Mouse (Mus musculus): ENCODE measurements around the gene Pole4. TPM values are rescaled to one million over a fixed set of nuclear protein-coding genes. Genes with fewer than 3 reads are reported as not detected.

Gene Pole4
- polyA plus RNA-seq, 1 experiment from 2014 or later = 94.6 TPM

DNA sequence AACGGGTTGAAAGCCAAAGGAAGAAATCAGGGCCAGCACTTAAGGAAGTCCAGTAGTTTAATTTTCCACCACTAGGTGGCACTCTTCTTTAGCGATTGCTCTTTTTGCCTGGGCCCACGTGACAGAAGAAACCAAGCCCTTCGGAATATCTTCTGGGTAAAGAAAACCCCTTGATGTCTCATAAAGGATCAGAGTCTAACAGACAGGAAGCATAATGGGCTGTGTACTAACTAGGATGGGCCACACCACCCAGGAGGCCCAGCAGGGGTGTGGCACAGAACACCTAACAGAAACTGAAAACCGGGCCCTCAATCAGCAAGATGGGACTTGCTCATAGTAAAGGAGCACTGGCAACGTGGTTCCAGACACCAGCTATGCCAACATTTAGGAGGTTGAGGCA, 35.1 kb upstream of the Pole4 start:
- no peaks in the 10 kb centered on the region for H3K4me1 ChIP-seq
- no peak overlapping the region for H3K4me2 ChIP-seq (replicated peaks)
- no peak overlapping the region for H3K9ac ChIP-seq
- no peaks in the 10 kb centered on the region for H3K27me3 ChIP-seq
- ATAC-seq (ENCODE audit: low FRiP score) = peak; percentile 57; the same call in 1 of the 2 replicates
- H3K36me3 ChIP-seq = peaks cover 16% of the 10 kb centered on the region
- no peak overlapping the region for H3K27ac ChIP-seq
- H3K4me3 ChIP-seq = no peak overlapping the region
- WGBS = 38% methylated on average over 6 of the region's 6 CpGs
- no peaks in the 10 kb centered on the region for H3K9me3 ChIP-seq (replicated peaks)

DNA sequence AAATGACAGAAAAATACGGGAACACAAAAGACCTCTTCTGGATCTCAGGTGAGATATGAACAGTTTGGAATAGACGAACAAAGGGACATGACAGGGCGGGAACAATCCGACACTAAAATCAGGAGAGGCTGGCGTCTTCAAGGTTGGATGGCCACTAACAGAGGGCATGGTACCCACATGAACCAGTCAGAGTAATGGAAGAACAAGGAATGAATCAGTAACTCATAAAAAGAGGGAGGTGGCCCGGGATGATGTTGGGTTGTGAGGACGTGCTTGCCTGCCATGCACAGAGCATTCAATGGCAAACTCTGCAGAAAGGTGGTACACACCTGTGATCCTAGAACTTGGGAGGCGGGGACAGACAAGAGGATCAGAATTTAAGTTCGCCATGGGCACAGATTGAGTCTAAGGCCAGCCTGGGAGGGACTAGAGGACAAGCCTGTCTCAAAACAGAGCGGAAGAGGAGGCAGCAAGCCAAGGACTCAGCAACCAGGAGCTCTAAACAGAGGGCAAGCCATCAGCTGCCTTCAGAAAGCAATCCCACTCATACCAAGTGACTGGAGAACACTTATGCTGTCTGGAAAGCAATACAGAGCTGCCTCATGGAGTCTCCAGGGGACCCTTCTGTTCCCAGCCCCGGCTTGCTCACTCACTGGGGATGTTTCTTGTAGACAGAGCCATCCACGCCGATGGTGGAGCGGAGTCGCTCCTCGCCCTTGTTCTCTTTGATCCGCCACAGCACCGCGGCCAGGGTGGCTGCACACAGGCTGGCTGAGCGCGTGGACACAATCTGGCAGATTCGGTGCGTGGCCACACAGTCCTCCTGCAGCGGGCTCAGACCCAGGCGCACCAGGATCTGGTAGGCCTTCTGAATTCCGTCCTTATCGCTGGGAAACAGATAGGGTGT, 32.7 kb upstream of the Pole4 start:
- ATAC-seq (ENCODE audit: low FRiP score) = no peak

DNA sequence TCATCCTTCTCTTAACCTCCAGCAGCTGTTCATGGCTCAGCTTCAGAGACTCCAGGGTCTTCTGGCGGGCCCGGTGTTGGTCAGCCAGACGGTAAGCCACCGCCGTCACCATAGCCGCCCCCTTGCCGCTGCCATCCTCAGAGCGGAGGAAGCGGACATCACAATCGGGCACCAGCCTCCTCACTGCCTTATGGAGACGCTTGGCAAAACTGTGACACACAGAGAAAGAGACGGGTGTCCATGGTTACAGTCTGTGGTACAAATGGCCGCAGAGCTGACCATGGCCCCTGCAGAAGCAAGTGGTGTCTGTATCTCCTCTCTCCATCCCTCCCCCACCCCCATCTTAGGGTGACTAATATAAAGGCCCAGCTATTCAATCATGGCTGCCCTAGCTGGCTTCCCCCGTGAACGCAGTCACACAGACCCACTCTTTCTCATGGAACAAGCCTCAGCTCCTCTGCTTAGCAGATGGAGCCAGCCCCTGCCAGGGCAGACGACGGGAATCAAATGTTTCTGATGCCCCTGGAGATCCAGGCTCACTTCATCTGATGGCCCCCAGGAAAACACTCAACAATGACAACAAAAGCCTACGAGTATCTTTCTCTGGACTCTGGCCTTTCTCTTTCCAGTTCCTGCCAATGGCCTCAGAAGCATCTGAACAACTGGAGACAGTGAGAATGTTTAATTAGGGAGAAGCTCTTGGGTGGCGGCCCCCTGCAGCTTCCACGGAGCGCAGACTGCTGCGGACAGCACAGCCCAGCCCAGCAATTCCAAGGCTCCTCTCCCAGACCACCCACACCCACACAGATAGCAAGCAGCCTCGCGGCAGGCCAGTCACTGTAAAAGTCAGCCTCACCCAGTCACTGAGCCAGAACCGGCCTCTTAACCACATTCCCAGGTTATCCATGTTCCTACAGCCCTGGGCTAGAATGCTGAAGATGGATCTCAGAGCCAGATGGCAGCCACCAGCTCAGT, 31.7 kb upstream of the Pole4 start:
- H3K9ac ChIP-seq = no peak overlapping the region
- H3K27ac ChIP-seq = no peak overlapping the region
- ATAC-seq (ENCODE audit: low FRiP score) = no peak
- no peak overlapping the region for H3K4me3 ChIP-seq
- H3K9me3 ChIP-seq (replicated peaks) = no peaks in the 10 kb centered on the region
- no peaks in the 10 kb centered on the region for H3K27me3 ChIP-seq
- H3K36me3 ChIP-seq = peaks cover 5% of the 10 kb centered on the region
- 79% methylated on average over 25 of the region's 25 CpGs for WGBS
- no peak overlapping the region for H3K4me2 ChIP-seq (replicated peaks)
- H3K4me1 ChIP-seq = no peaks in the 10 kb centered on the region

More for the DNA sequence above, 32.7 kb upstream of the Pole4 start:
- Histone ChIP-seq H3K27ac (no peak overlapping the region), H3K27me3 (no peaks in the 10 kb centered on the region), H3K9me3 (replicated peaks) (no peaks in the 10 kb centered on the region), H3K4me1 (no peaks in the 10 kb centered on the region), H3K4me3 (no peak overlapping the region), H3K9ac (no peak overlapping the region; the same call in 1 of the 2 replicates), H3K36me3 (peaks cover 8% of the 10 kb centered on the region), H3K4me2 (replicated peaks) (no peak overlapping the region)
- 94% methylated on average over 27 of the region's 27 CpGs for WGBS

DNA sequence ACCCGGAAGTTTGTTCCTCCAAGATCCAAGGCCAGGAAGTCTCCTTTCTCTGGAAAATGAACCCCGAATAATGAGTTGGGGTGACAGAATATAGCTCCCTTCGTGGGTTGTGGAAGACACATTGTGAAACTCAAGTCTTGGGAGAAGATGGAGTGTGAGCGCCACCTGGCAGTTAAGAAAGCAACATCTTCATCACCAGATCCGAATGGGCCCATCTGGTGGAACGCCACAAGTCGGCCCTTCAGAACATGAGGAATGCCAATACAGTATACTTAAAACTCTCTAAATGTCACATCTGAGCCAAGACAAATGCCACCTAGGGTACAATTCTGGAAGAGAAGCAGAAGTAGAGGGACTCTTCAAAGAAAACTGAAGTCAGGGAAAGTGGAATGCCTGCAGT, 30.2 kb upstream of the Pole4 start:
- H3K4me1 ChIP-seq = no peaks in the 10 kb centered on the region
- no peak overlapping the region for H3K4me2 ChIP-seq (replicated peaks)
- H3K9me3 ChIP-seq (replicated peaks) = no peaks in the 10 kb centered on the region
- peaks cover 17% of the 10 kb centered on the region for H3K36me3 ChIP-seq
- no peak overlapping the region for H3K27ac ChIP-seq
- no peak for ATAC-seq (ENCODE audit: low FRiP score)
- H3K9ac ChIP-seq = no peak overlapping the region
- no peaks in the 10 kb centered on the region for H3K27me3 ChIP-seq
- H3K4me3 ChIP-seq = no peak overlapping the region
- WGBS = 86% methylated on average over 7 of the region's 7 CpGs

DNA sequence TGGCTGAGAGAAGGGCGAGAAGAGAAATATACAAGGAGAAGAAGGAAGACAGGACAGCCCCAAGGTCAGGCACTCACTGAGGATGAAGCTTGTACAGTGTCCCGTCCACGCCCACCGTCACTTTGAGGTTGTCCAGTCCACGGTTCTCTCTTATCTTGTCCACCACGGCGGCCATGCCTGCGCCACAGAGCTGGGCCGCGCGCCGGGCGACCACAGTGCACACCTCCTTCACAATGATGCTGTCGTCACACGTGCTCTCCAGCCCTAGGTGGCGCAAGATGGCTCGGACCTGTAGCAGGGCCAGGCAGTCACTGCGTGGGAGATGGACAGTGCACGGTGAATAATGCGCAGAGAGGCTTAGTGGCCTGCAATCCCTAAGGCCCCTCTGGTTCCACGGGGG, 23.5 kb upstream of the Pole4 start:
- no peak for ATAC-seq (ENCODE audit: low FRiP score)
- WGBS = 90% methylated on average over 21 of the region's 21 CpGs
- Histone ChIP-seq H3K9ac (no peak overlapping the region), H3K27ac (no peak overlapping the region), H3K36me3 (peaks cover 28% of the 10 kb centered on the region; the same call in 1 of the 2 replicates), H3K27me3 (no peaks in the 10 kb centered on the region), H3K4me3 (no peak overlapping the region), H3K4me2 (replicated peaks) (no peak overlapping the region), H3K4me1 (no peaks in the 10 kb centered on the region), H3K9me3 (replicated peaks) (no peaks in the 10 kb centered on the region)

DNA sequence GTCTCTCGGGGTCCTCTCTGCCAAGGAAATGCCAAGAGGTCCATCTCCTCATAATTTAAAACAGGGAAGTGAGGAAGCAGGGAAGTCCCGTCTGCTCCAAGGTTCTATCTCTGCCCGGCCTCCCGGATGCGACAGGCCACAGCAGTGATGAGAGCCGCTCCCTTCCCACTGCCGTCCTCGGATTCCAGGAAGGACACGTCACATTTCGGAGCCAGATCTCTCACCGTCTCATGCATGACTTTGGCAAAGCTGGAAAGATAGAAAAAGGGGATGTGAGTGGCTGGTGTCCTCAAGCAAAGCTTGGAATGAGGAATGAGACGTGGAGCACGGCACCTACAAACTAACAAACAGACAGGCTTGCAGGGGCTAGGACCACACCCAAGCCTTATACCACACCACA, 22.0 kb upstream of the Pole4 start:
- Histone ChIP-seq H3K4me1 (peaks cover 8% of the 10 kb centered on the region), H3K4me3 (no peak overlapping the region), H3K36me3 (peaks cover 28% of the 10 kb centered on the region; the same call in 1 of the 2 replicates), H3K4me2 (replicated peaks) (no peak overlapping the region), H3K27ac (no peak overlapping the region), H3K9ac (no peak overlapping the region), H3K27me3 (no peaks in the 10 kb centered on the region), H3K9me3 (replicated peaks) (no peaks in the 10 kb centered on the region)
- WGBS = 94% methylated on average over 13 of the region's 13 CpGs
- no peak for ATAC-seq (ENCODE audit: low FRiP score)

DNA sequence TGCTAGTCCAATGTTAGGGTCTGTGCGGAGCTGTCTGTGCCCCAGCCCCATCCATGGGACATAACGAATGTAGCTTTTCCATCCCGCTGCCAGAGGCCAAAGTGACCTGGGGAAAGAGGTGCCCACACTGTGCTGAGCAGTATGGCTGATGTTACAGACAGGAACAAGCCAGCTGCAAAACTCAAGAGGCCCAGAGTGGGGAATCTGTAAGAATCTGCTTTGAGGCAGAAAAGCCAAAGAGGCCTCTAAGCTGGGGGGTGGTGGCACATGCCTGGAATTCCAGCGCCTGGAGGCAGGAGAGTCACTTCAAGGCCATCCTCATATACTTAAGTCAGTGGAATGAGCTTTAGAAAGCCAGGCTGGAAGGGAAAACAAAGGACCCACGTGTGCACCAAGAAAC, 18.2 kb upstream of the Pole4 start:
- Histone ChIP-seq H3K4me3 (no peak overlapping the region), H3K27ac (no peak overlapping the region), H3K36me3 (0 out of 2 replicates have a peak, but pooled peaks cover 13% of the 10 kb centered on the region), H3K4me1 (peaks cover 8% of the 10 kb centered on the region), H3K4me2 (replicated peaks) (no peak overlapping the region), H3K9me3 (replicated peaks) (no peaks in the 10 kb centered on the region), H3K9ac (no peak overlapping the region), H3K27me3 (no peaks in the 10 kb centered on the region)
- WGBS = 46% methylated on average over 5 of the region's 5 CpGs
- no peak for ATAC-seq (ENCODE audit: low FRiP score)

DNA sequence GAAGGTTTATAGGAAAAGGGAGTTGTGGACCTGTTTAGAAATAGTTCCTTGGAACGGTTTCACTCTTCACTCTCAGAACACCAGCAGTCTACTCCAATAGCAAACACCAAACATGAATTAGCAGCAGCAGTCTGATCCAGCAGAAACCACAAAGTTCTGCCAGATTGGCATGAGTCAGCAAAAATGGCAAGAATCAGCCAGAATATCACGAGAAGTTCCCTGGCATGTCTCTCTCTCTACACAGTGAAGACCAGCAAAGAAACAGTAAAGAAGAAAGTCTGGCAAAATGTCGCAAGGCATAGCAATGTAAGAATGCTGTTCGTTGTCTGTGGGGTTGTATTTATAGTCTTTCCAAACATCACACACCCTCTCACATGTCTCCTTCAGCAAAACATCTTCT, 11.0 kb upstream of the Pole4 start:
- no peak overlapping the region for H3K9ac ChIP-seq
- H3K4me1 ChIP-seq = no peaks in the 10 kb centered on the region
- H3K4me2 ChIP-seq (replicated peaks) = no peak overlapping the region
- H3K27ac ChIP-seq = no peak overlapping the region
- WGBS = 89% methylated on average over 4 of the region's 4 CpGs
- no peaks in the 10 kb centered on the region for H3K36me3 ChIP-seq
- ATAC-seq (ENCODE audit: low FRiP score) = no peak
- no peaks in the 10 kb centered on the region for H3K9me3 ChIP-seq (replicated peaks)
- H3K27me3 ChIP-seq = no peaks in the 10 kb centered on the region
- H3K4me3 ChIP-seq = no peak overlapping the region

DNA sequence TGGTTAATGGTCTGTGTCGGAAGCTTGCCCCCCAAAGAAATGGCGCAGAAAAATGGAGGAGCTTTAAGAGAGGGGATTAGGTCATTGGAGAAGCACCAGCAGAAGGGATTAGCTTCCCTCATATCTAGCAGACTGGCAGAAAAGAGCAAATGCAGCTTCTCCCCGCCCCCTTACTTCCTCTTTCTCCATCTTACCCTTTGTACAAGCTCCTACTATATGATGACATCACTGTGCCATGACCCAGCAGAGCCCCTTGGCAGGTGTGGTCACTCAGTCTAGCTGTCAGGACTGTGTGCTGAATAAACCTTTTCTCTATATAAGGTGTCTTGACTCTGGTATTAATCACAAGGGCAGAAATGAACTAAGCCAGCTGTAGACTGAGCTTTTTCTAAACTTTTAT, 10.5 kb upstream of the Pole4 start:
- Histone ChIP-seq H3K4me2 (replicated peaks) (no peak overlapping the region), H3K27me3 (no peaks in the 10 kb centered on the region), H3K27ac (no peak overlapping the region), H3K9me3 (replicated peaks) (no peaks in the 10 kb centered on the region), H3K4me1 (no peaks in the 10 kb centered on the region), H3K9ac (no peak overlapping the region), H3K4me3 (no peak overlapping the region), H3K36me3 (no peaks in the 10 kb centered on the region)
- no peak for ATAC-seq (ENCODE audit: low FRiP score)
- WGBS = 90% methylated on average over 3 of the region's 3 CpGs

DNA sequence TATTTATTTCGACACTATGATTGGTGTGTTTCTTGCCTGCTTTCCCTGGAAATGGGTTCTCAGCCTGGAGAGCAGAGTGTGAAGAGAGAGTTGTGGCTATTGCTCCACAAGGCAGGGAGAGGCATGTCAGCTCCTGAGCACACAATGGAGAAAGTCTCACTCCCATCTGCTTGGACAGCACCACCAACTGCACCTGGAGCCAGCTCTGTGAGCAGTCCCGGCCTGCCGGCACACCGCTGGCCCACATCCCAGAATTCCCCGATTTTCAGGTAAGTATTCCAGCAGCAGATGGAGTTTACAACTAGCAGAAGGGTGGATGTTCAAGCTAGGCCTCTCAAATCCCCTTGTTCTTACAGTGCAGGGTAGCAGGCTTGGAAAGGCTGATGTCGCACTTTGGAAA, 10.1 kb upstream of the Pole4 start:
- ATAC-seq (ENCODE audit: low FRiP score) = no peak
- Histone ChIP-seq H3K36me3 (no peaks in the 10 kb centered on the region), H3K4me2 (replicated peaks) (no peak overlapping the region), H3K27ac (no peak overlapping the region), H3K4me3 (no peak overlapping the region), H3K9ac (no peak overlapping the region), H3K9me3 (replicated peaks) (no peaks in the 10 kb centered on the region), H3K27me3 (no peaks in the 10 kb centered on the region), H3K4me1 (no peaks in the 10 kb centered on the region)
- WGBS = 90% methylated on average over 6 of the region's 6 CpGs

DNA sequence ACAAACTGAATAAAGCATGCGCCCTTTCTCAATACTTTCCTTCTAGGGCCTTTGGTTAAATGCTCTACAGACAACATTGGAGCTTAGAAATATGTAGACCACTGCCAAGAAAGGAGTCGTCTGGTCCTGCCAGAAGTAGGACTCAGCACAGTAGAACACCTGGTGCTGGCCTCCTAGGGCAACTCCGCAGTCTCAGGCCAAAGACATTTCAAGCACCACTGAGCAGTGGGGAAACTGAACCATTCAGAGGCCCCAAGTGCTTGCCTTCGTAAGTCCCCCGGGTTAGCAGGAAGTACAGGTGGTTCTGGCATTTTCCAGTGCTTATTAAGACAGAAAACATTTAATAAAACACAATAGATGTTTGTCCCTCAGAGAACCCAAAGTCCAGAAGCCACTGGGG, 9.7 kb upstream of the Pole4 start:
- H3K4me2 ChIP-seq (replicated peaks) = no peak overlapping the region
- no peaks in the 10 kb centered on the region for H3K36me3 ChIP-seq
- no peaks in the 10 kb centered on the region for H3K9me3 ChIP-seq (replicated peaks)
- H3K27me3 ChIP-seq = no peaks in the 10 kb centered on the region
- H3K27ac ChIP-seq = no peak overlapping the region
- H3K4me1 ChIP-seq = no peaks in the 10 kb centered on the region
- 87% methylated on average over 5 of the region's 5 CpGs for WGBS
- no peak overlapping the region for H3K9ac ChIP-seq
- H3K4me3 ChIP-seq = no peak overlapping the region
- no peak for ATAC-seq (ENCODE audit: low FRiP score)

DNA sequence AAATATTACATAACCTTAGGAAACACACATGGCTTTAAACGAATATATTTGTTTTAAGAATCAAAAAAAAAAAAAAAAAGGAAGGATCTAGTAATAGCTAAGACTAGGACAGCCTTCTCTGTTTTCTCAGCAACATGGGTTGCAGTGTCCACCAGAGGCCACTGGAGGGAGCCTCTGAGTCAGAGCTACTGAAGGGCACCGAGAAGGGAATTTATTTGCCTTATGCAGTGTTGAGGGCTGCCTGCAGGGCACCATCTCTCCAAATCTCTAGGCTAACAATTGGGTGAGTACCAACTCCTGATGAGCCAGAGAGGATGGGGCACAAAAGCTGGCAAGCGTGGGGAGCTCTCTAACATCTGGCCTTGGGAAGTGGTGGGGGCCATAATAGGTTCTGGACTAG, 9.1 kb upstream of the Pole4 start:
- H3K4me3 ChIP-seq = no peak overlapping the region
- no peaks in the 10 kb centered on the region for H3K27me3 ChIP-seq
- WGBS = 16% methylated on average over 3 of the region's 3 CpGs
- H3K4me1 ChIP-seq = no peaks in the 10 kb centered on the region
- H3K9me3 ChIP-seq (replicated peaks) = no peaks in the 10 kb centered on the region
- no peak overlapping the region for H3K9ac ChIP-seq
- H3K4me2 ChIP-seq (replicated peaks) = no peak overlapping the region
- ATAC-seq (ENCODE audit: low FRiP score) = 0 out of 2 replicates have a peak, but pooled peaks have one; percentile 58
- H3K27ac ChIP-seq = no peak overlapping the region
- no peaks in the 10 kb centered on the region for H3K36me3 ChIP-seq

Measured in hindbrain, embryonic 12.5 days (tissue).